Mouse (Mus musculus) leukemia stem cell, adult 10-12 weeks (primary cell): ENCODE results near the gene Olfr906. TPM values are rescaled to one million over a fixed set of nuclear protein-coding genes. Genes with fewer than 3 reads are reported as not detected.

Experiments
- polyA plus RNA-seq: library from polyadenylated mRNA; stranded (reverse); fragments of >175 nt; gene quantifications from 2 replicates; pipeline ENCODE4 v1.2.3, GENCODE M21; 2012; ENCODE audit warnings: low replicate concordance

Olfr906 gene
- not detected in 2 replicates for polyA plus RNA-seq

GRCm38 (mm10) chr9:38486785-38487184 is at the start of gene Olfr906:
Gene Olfr906, plus strand, starts transcription at chr9:38487085.

GRCm38 (mm10) chr9:38447352-38447751 is 39.5 kb upstream of the Olfr906 start, which contains the start of gene Olfr902:
Gene Olfr902, plus strand, starts transcription at chr9:38447652.

GRCm38 (mm10) chr9:38462844-38463243 is 24.0 kb upstream of the Olfr906 start, which contains the start of gene Olfr904:
Gene Olfr904, plus strand, starts transcription at chr9:38463144.

GRCm38 (mm10) chr9:38470807-38471206 is 16.1 kb upstream of the Olfr906 start, which contains the start of gene Olfr905:
Gene Olfr905, plus strand, starts transcription at chr9:38471107.

GRCm38 (mm10) chr9:38495501-38495900 is 8.6 kb downstream of the Olfr906 start, which contains the start of gene Olfr907:
Gene Olfr907, plus strand, starts transcription at chr9:38495801.

GRCm38 (mm10) chr9:38521280-38521679 is 34.4 kb downstream of the Olfr906 start, which contains the start of gene Olfr911-ps1:
Gene Olfr911-ps1, plus strand, starts transcription at chr9:38521580.

GRCm38 (mm10) chr9:38537549-38537948 is 50.7 kb downstream of the Olfr906 start, which contains the start of gene Olfr910:
Gene Olfr910, plus strand, starts transcription at chr9:38537849.

Other genes with a start within 250 kb of the Olfr906 start
- not detected in 2 replicates for gene Olfr143, start 234.3 kb upstream of the Olfr906 start, polyA plus RNA-seq
- not detected in 2 replicates for gene Olfr895, start 219.2 kb upstream of the Olfr906 start, polyA plus RNA-seq
- not detected in 2 replicates for gene Olfr896-ps1, start 196.0 kb upstream of the Olfr906 start, polyA plus RNA-seq
- not detected in 2 replicates for gene Olfr25, start 158.0 kb upstream of the Olfr906 start, polyA plus RNA-seq
- not detected in 2 replicates for gene Olfr898, start 138.7 kb upstream of the Olfr906 start, polyA plus RNA-seq
- not detected in 2 replicates for gene Olfr250, start 120.2 kb upstream of the Olfr906 start, polyA plus RNA-seq
- not detected in 2 replicates for gene Olfr251, start 110.0 kb upstream of the Olfr906 start, polyA plus RNA-seq
- not detected in 2 replicates for gene Olfr147, start 85.4 kb upstream of the Olfr906 start, polyA plus RNA-seq
- not detected in 2 replicates for gene Olfr901, start 57.6 kb upstream of the Olfr906 start, polyA plus RNA-seq
- gene Olfr902, start 39.4 kb upstream of the Olfr906 start, polyA plus RNA-seq = not detected in 2 replicates
- not detected in 2 replicates for gene Olfr904, start 23.9 kb upstream of the Olfr906 start, polyA plus RNA-seq
- gene Olfr905, start 16.0 kb upstream of the Olfr906 start, polyA plus RNA-seq = not detected in 2 replicates
- gene Olfr907, start 8.7 kb downstream of the Olfr906 start, polyA plus RNA-seq = not detected in 2 replicates
- gene Olfr911-ps1, start 34.5 kb downstream of the Olfr906 start, polyA plus RNA-seq = not detected in 2 replicates
- 0.08 TPM in 1 of 2 replicates, not detected in the other for gene Olfr910, start 50.8 kb downstream of the Olfr906 start, polyA plus RNA-seq
- gene Olfr912, start 93.1 kb downstream of the Olfr906 start, polyA plus RNA-seq = not detected in 2 replicates
- not detected in 2 replicates for gene Olfr913, start 105.7 kb downstream of the Olfr906 start, polyA plus RNA-seq
- not detected in 2 replicates for gene Olfr914, start 118.0 kb downstream of the Olfr906 start, polyA plus RNA-seq
- gene Olfr916, start 172.8 kb downstream of the Olfr906 start, polyA plus RNA-seq = not detected in 2 replicates
- gene Olfr917, start 178.8 kb downstream of the Olfr906 start, polyA plus RNA-seq = not detected in 2 replicates
- gene Olfr918, start 187.5 kb downstream of the Olfr906 start, polyA plus RNA-seq = not detected in 2 replicates
- gene Olfr919, start 216.6 kb downstream of the Olfr906 start, polyA plus RNA-seq = not detected in 2 replicates
- 0.60 and 2.9 TPM in 2 replicates for gene Vwa5a, start 231.2 kb downstream of the Olfr906 start, polyA plus RNA-seq